Mouse (Mus musculus): ENCODE data around the gene Skil. TPM values are rescaled to one million over a fixed set of nuclear protein-coding genes. Genes with fewer than 3 reads are reported as not detected.

The Skil gene
- polyA plus RNA-seq, 1 experiment, result 3.7 TPM

- Histone ChIP-seq H3K27ac (ENCODE audit: control insufficient read depth, insufficient read depth, low read depth, low read length) (no peak overlapping the region), H3K36me3 (ENCODE audit: control insufficient read depth, insufficient read depth, low read length) (no peaks in the 10 kb centered on the region), H3K4me3 (ENCODE audit: control insufficient read depth, low read depth, low read length) (no peak overlapping the region), H3K4me1 (ENCODE audit: control insufficient read depth, insufficient read depth, low read length) (peaks cover under 1% of the 10 kb centered on the region; the same call in 1 of the 2 replicates), H3K27me3 (ENCODE audit: control insufficient read depth, insufficient read depth, low read length) (no peaks in the 10 kb centered on the region)
- TF ChIP-seq CTCF (IDR thresholded peaks at IDR 0.05; ENCODE audit: control insufficient read depth, insufficient read depth, insufficient replicate concordance, low read depth, low read length) (no peak), POLR2A (IDR thresholded peaks at IDR 0.05; ENCODE audit: control insufficient read depth, low read depth, low read length) (no peak)
Measured at GRCm38 (mm10) chr3:31100802-31101201, 5.9 kb downstream of the Skil start.

DNA sequence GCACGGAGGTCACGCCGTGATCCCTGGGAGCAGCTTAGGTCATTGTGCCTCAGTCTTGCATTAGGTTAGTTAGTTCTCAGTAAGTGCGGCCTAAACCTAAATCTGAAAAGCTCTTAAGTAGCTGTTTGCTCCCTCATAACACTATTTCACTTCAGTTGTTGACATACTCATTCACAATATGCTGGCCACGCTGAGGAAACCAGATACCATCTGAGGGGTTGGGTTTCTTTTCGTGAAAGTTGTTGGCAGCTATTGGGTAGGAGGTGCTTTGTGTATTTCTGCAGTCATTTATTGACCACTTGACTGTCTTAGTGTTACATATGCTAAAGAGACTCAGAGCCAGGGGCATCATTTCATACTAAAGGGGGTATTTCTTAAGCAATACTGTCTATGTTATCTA is 10.1 kb downstream of the Skil start:
- H3K36me3 ChIP-seq (ENCODE audit: control insufficient read depth, insufficient read depth, low read length), result no peaks in the 10 kb centered on the region
- H3K27me3 ChIP-seq (ENCODE audit: control insufficient read depth, insufficient read depth, low read length), result no peaks in the 10 kb centered on the region
- TF ChIP-seq CTCF (IDR thresholded peaks at IDR 0.05; ENCODE audit: control insufficient read depth, insufficient read depth, insufficient replicate concordance, low read depth, low read length), result no peak
- no peak for TF ChIP-seq POLR2A (IDR thresholded peaks at IDR 0.05; ENCODE audit: control insufficient read depth, low read depth, low read length)
- no peaks in the 10 kb centered on the region for H3K4me1 ChIP-seq (ENCODE audit: control insufficient read depth, insufficient read depth, low read length)
- H3K4me3 ChIP-seq (ENCODE audit: control insufficient read depth, low read depth, low read length), result no peak overlapping the region
- no peak overlapping the region for H3K27ac ChIP-seq (ENCODE audit: control insufficient read depth, insufficient read depth, low read depth, low read length)

DNA sequence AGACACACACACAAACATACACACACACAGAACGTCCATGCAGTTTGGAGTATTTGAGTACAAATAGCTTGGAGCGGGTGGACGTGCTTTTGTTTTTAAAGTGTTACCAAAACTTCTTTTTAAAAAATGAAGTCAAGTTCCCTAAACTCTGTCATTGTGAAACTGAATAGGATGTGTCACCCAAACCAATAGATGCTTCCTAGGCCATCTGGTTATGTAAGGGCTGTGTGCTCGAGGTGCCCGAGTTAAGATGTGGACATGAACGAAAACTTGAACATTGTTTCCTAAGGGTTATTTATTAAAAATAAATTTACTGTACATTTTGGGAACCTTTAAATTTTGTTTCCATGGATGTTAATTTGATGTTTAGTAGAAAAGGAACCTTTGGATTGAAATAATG is 11.7 kb downstream of the Skil start:
- Histone ChIP-seq H3K4me1 (ENCODE audit: control insufficient read depth, insufficient read depth, low read length) (no peaks in the 10 kb centered on the region; the same call in 1 of the 2 replicates), H3K36me3 (ENCODE audit: control insufficient read depth, insufficient read depth, low read length) (no peaks in the 10 kb centered on the region), H3K27ac (ENCODE audit: control insufficient read depth, insufficient read depth, low read depth, low read length) (no peak overlapping the region), H3K27me3 (ENCODE audit: control insufficient read depth, insufficient read depth, low read length) (no peaks in the 10 kb centered on the region), H3K4me3 (ENCODE audit: control insufficient read depth, low read depth, low read length) (no peak overlapping the region)
- TF ChIP-seq CTCF (IDR thresholded peaks at IDR 0.05; ENCODE audit: control insufficient read depth, insufficient read depth, insufficient replicate concordance, low read depth, low read length) (no peak), POLR2A (IDR thresholded peaks at IDR 0.05; ENCODE audit: control insufficient read depth, low read depth, low read length) (no peak)

DNA sequence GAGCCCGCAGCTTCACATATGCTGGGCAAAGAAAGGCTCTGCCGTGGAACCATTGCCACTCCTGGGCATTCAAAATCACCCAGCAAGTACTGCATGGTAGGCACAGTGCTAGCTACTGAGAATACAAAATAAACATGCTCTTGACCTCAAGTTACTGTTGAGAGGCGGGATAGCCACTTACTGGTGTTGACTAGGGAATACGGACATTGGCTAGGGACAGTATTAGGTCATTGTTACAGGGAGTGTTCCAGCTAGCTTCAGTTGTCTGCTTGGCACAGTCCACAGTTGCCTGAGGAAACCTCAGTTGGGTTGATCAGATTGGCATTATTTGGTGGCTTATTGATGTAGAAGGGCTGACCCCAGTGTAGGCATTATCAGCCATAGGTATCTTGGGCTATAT is 12.8 kb downstream of the Skil start:
- no peaks in the 10 kb centered on the region for H3K27me3 ChIP-seq (ENCODE audit: control insufficient read depth, insufficient read depth, low read length)
- TF ChIP-seq POLR2A (IDR thresholded peaks at IDR 0.05; ENCODE audit: control insufficient read depth, low read depth, low read length), result no peak
- TF ChIP-seq CTCF (IDR thresholded peaks at IDR 0.05; ENCODE audit: control insufficient read depth, insufficient read depth, insufficient replicate concordance, low read depth, low read length), result no peak
- no peaks in the 10 kb centered on the region; the same call in 1 of the 2 replicates for H3K4me1 ChIP-seq (ENCODE audit: control insufficient read depth, insufficient read depth, low read length)
- H3K27ac ChIP-seq (ENCODE audit: control insufficient read depth, insufficient read depth, low read depth, low read length), result no peak overlapping the region
- H3K4me3 ChIP-seq (ENCODE audit: control insufficient read depth, low read depth, low read length), result no peak overlapping the region
- no peaks in the 10 kb centered on the region for H3K36me3 ChIP-seq (ENCODE audit: control insufficient read depth, insufficient read depth, low read length)

- Histone ChIP-seq H3K27ac (ENCODE audit: control insufficient read depth, insufficient read depth, low read depth, low read length) (no peak overlapping the region), H3K4me1 (ENCODE audit: control insufficient read depth, insufficient read depth, low read length) (no peaks in the 10 kb centered on the region; the same call in 1 of the 2 replicates), H3K27me3 (ENCODE audit: control insufficient read depth, insufficient read depth, low read length) (no peaks in the 10 kb centered on the region), H3K4me3 (ENCODE audit: control insufficient read depth, low read depth, low read length) (no peak overlapping the region), H3K36me3 (ENCODE audit: control insufficient read depth, insufficient read depth, low read length) (no peaks in the 10 kb centered on the region)
- TF ChIP-seq POLR2A (IDR thresholded peaks at IDR 0.05; ENCODE audit: control insufficient read depth, low read depth, low read length) (no peak), CTCF (IDR thresholded peaks at IDR 0.05; ENCODE audit: control insufficient read depth, insufficient read depth, insufficient replicate concordance, low read depth, low read length) (no peak)
Measured at GRCm38 (mm10) chr3:31109108-31109507, 14.2 kb downstream of the Skil start.

GRCm38 (mm10) chr3:31123098-31123497 is 28.2 kb downstream of the Skil start:
- Histone ChIP-seq H3K36me3 (ENCODE audit: control insufficient read depth, insufficient read depth, low read length) (no peaks in the 10 kb centered on the region), H3K4me1 (ENCODE audit: control insufficient read depth, insufficient read depth, low read length) (no peaks in the 10 kb centered on the region), H3K27ac (ENCODE audit: control insufficient read depth, insufficient read depth, low read depth, low read length) (no peak overlapping the region), H3K4me3 (ENCODE audit: control insufficient read depth, low read depth, low read length) (no peak overlapping the region), H3K27me3 (ENCODE audit: control insufficient read depth, insufficient read depth, low read length) (no peaks in the 10 kb centered on the region)
- TF ChIP-seq CTCF (IDR thresholded peaks at IDR 0.05; ENCODE audit: control insufficient read depth, insufficient read depth, insufficient replicate concordance, low read depth, low read length) (no peak), POLR2A (IDR thresholded peaks at IDR 0.05; ENCODE audit: control insufficient read depth, low read depth, low read length) (no peak)

DNA sequence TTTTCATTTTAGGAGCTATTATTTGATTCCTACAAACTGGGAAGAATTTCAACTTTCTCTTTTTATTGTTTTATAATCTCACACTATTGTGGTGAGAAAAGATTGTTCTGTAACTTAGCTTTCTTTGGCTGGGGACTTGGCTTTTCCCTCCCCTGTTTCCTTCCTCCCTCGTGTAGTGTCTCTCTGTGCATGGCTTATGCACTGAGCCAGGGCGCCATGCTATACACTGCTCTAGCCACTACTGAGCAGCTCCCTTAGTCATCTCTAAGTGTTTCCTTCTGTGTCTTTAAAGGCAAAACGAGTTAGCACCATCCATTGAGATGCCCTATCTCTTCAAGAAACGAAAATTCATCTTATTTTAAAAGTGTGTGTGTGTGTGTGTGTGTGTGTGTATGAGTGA is 31.4 kb downstream of the Skil start:
- Histone ChIP-seq H3K27me3 (ENCODE audit: control insufficient read depth, insufficient read depth, low read length) (no peaks in the 10 kb centered on the region), H3K4me3 (ENCODE audit: control insufficient read depth, low read depth, low read length) (no peak overlapping the region), H3K4me1 (ENCODE audit: control insufficient read depth, insufficient read depth, low read length) (no peaks in the 10 kb centered on the region; the same call in 1 of the 2 replicates), H3K27ac (ENCODE audit: control insufficient read depth, insufficient read depth, low read depth, low read length) (no peak overlapping the region), H3K36me3 (ENCODE audit: control insufficient read depth, insufficient read depth, low read length) (no peaks in the 10 kb centered on the region)
- no peak for TF ChIP-seq POLR2A (IDR thresholded peaks at IDR 0.05; ENCODE audit: control insufficient read depth, low read depth, low read length)
- no peak for TF ChIP-seq CTCF (IDR thresholded peaks at IDR 0.05; ENCODE audit: control insufficient read depth, insufficient read depth, insufficient replicate concordance, low read depth, low read length)

DNA sequence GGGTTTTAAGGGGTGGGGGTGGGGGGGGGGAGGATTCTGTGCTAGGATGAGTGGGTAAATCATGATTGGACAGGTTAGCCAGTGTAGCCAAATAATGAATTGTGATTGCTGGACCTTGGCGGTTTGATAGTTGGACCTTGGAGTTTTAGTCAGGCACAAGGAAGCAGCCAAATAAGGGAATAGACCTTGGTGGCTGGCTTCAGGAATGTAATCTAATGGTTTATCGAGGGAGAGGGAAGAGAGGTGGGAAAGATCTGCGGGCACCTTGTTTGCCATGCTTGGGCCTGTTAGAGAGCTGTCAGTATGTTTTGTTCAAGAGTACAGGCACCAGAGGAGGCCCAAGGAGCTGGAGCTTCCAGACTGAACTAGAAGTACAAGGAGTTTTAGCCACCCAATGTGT is 32.0 kb downstream of the Skil start:
- Histone ChIP-seq H3K4me3 (ENCODE audit: control insufficient read depth, low read depth, low read length) (no peak overlapping the region), H3K27ac (ENCODE audit: control insufficient read depth, insufficient read depth, low read depth, low read length) (no peak overlapping the region), H3K27me3 (ENCODE audit: control insufficient read depth, insufficient read depth, low read length) (no peaks in the 10 kb centered on the region), H3K36me3 (ENCODE audit: control insufficient read depth, insufficient read depth, low read length) (no peaks in the 10 kb centered on the region), H3K4me1 (ENCODE audit: control insufficient read depth, insufficient read depth, low read length) (no peaks in the 10 kb centered on the region; the same call in 1 of the 2 replicates)
- TF ChIP-seq CTCF (IDR thresholded peaks at IDR 0.05; ENCODE audit: control insufficient read depth, insufficient read depth, insufficient replicate concordance, low read depth, low read length), result no peak
- TF ChIP-seq POLR2A (IDR thresholded peaks at IDR 0.05; ENCODE audit: control insufficient read depth, low read depth, low read length), result no peak
